Mouse (Mus musculus): ENCODE data around the gene Ttll7.
A peak's percentile ranks its signal among the peaks of the same experiment; 100 is the strongest.

Ttll7 gene

DNA sequence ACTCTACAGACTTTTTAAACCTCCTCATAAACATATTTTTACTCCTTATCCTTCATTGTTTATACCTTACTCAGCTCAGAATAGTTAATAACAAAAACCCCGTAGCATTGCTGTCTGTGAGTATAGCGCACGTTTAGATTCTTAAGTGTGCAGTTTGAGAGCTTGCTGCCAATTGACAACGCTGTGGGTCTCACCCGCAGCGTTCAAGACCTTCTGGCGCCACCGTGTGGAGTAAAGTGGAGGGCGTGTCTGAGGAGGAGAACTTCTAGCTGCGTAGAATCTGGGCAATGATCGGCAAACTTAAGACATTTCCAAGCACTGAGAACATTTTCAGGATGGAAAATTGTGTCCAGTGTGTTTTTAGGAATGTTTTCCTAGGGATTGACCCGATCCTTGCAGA is 62.6 kb downstream of the Ttll7 start:
- DNase-seq, result peak; percentile 38

DNA sequence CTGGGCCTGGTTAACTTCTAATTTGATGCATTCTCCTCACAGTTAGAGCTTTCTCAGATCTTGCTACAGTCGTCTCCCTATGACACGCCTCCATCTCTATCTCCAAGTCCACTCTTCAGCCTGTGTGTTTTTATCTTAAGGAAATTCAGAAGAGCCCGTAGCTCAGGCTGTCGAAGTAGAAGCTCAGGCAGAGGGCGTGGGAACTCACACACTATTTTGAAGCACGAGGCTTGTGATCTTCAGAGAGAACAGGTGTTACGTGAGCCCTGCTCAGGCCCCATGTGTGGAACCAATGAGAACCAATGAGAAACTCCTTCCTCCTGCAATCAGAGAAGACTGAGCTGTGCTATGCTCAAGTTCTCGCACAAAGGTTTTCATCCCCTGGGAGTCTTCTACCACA is 65.7 kb downstream of the Ttll7 start:
- DNase-seq, result no peak

- DNase-seq, result no peak
These were observed 66.2 kb downstream of the Ttll7 start for GRCm38 (mm10) chr3:146918323-146918722.

GRCm38 (mm10) chr3:146927311-146928015 is 75.3 kb downstream of the Ttll7 start:
- no peak for DNase-seq

DNA sequence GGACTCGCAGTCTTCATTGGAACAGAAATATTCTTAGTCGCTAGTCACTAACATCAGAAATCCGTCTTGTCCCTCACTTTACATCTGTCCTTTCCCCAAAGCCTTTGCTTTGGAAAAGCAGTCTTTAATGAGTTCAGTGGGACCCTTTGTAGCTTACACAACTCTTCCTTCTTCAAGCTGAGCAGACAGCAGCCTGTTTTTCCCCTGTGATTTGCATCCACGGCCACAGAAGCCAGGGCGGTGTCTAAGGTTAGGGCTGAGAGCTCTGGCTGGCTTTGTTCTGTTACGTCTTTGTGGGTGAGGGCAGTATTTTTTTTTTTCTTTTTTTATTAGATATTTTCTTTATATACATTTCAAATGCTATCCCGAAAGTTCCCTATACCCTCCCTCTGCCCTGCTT is 76.0 kb downstream of the Ttll7 start:
- DNase-seq, result no peak

DNA sequence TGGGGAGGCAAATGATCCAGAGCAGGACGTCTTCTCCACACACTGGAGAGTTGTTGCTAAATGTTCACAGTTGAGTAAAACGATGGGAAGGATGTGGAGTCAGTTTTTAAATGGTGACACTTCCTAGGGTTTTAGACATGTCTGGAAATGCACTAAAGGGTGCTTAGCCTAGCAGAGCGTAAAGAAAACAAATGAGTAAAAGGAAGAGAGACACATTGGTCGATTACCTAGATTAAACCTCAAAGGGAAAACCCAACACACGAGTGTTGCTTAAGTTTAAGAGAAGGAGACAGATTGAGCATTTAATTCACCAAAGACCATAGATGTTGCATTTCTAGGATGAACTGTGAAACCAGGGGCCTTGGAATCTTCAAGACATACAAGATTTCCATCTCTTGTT is 76.8 kb downstream of the Ttll7 start:
- DNase-seq, result no peak

DNA sequence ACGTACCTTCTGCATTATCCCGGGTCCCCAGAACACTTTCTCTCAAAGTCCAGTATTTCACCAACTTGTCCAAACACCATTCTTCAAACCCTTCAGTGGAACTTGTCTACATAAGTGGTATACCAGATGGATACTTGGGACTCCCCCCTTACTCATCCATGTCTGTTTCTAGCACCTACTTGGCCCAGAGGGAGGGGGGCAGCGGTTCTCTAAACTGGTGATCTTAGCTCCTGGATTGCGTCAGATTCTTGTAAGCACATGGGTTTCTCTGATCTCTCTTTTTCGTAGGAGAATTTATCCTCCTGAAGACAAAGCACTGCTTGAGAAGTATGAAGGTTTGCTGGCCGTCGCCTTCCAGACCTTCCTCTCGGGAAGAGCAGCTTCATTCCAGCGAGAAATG is 79.0 kb downstream of the Ttll7 start:
- no peak for DNase-seq

- DNase-seq, result no peak
These were observed 80.3 kb downstream of the Ttll7 start for GRCm38 (mm10) chr3:146932506-146932905.

GRCm38 (mm10) chr3:146936888-146937287 is 84.7 kb downstream of the Ttll7 start:
- no peak for DNase-seq

DNA sequence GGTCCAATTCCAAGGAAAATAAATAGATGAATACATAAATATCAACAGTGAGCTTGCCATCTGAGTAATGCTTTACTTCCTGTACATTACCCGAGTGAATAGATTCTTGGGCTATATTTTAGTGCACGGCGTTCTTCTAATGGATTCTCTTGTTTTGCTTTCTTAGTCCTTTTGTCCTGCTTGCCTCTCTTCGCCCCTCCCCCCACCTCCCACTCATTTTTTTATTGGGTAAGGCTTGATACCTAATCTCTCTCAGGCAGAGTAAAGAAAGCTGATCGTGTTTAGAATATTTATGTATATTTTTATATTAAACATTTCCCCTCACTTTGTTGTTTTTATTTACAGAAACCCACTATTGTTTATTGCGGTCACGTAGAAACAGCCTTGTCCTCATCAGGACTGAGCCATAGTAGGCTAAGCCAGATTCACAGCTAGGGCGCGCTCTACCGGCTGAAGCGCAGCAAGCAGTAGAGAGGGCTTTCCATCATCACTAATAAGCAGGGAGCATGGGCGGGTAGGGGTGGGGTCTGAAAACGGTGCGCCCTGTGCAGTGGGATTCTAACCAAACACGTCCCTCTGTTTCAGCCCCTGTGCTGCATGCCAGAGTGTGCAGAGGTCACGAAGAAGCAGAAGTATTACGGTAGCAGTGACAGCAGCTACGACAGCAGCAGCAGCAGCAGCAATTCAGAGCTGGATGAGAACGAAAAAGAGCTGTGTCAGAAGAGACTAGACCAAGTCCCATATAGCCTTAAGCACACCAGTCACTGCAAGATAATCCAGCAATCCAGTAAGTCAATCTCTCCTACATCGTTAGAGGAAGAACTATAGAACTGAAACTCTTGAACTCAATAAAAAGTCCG is 87.5 kb downstream of the Ttll7 start:
- DNase-seq, result no peak

GRCm38 (mm10) chr3:146943101-146943500 is 90.9 kb downstream of the Ttll7 start:
- no peak for DNase-seq

DNA sequence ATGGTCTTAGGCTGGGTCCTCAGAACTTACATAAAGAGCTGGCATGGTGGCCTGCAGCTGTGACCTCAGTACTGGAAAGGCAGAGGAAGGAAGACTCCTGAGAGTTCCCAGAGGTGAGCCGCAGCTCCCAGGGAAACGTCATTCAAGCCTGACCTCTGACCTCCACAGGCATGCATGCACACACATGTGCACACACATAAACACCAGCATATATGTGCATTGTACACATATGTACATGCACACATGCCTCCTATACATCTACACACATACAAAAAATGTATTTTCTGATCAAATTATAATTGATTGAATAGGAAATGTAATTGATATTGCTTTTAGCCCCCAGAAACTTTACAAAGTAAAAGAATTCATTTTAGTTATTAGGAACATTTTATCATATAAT is 93.2 kb downstream of the Ttll7 start:
- DNase-seq, result no peak

- peak; percentile 28 for DNase-seq
These were observed 93.7 kb downstream of the Ttll7 start for GRCm38 (mm10) chr3:146945887-146946286.

DNA sequence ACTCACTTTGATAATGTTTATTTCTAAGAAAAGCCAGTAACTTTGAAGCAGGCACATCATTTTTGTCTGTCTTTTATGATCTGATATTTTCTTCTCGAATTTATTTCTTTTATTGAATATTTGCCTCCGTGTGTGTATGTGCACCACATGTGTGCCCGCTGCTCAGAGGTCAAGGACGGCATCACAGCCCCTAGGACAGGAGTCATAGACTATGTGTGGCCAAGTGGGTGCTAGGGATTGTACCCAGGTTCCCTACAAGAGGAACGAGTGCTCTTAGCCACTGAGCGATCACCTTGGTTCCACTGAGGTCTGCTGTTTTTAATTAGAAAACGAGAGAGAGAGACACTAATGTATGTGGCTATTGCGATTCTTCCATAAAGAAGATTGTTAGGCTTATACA is 94.5 kb downstream of the Ttll7 start:
- no peak for DNase-seq

GRCm38 (mm10) chr3:146956792-146957191 is 104.6 kb downstream of the Ttll7 start:
- no peak for DNase-seq

- DNase-seq, result no peak
These were observed 110.7 kb downstream of the Ttll7 start for GRCm38 (mm10) chr3:146962838-146963237.

DNA sequence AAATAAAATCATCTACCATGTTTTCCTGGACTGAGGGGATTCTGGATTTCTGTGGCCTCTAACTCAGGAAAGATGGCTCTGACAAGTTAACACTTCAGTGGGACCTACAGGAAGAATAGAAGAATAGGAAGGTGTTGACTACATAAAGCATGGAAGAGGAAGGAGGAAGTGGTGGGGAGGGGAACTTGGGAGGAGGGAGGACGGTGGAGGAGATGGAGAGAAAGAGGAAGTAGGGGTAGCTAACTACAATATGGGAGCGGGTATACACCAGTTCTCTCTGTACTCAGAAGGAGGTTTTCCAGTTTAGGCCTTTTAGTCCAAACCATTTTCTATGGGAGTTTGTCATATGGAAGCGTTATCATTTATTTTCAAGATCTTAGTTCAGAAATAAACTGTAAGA is 112.2 kb downstream of the Ttll7 start:
- no peak for DNase-seq

DNA sequence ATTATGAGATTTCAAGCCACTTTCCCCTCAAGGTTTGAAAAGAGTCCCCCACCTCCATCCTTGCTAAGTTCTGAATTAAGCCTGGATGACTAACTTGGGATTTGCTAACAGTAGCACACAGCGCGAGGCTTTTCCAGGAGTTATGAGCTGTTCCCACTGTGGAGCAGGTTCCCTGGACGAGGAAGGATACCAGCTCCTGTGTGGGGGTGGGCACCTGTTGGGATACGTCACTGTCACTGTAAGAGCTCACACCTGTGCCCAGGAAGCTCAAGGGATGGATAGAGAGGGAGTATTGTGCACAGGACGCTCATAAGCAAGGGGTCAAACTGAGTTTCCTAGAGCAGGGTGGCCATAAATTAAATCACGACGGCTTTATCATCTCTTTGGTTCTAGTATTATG is 115.1 kb downstream of the Ttll7 start:
- no peak for DNase-seq

DNA sequence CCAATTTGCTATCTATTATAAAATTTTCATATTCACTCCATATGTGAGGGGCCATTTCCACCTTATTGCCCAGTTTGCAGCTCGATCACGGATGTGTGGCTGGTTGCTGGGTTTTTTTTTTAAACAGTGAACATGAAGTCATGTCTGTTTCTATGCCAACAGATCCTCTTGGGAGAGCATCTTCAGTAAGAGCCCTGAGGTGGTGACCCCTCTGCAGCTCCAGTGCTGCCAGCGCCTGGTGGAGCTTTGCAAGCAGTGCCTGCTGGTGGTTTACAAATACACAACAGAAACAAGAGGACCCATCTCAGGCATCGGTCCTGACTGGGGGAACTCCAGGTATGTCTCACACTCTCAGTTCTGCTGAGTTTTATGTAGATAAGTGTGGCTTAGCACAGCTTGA is 115.7 kb downstream of the Ttll7 start:
- no peak for DNase-seq

DNA sequence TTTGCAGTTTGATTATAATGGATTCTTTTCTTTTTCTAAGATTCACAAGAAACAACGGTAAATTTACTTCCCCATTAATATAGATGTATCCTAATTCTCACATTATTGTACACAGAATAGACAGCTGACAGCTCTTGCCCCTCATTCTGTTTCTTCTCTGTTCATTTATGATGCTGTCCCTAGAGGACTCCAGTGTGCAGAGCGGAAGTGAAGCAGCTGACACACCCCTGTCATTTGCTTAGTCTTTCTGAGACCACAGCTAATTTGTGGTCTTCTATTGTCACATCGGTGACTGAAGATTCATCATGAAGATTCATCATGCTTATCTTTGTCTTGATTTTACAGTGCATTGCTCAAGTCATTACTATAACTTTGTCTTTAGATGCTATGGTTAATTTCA is 126.1 kb downstream of the Ttll7 start:
- DNase-seq, result no peak

- DNase-seq, result no peak
These were observed 141.9 kb downstream of the Ttll7 start for GRCm38 (mm10) chr3:146993834-146994669.

- no peak for DNase-seq
These were observed 142.7 kb downstream of the Ttll7 start for GRCm38 (mm10) chr3:146994670-146995415.

- DNase-seq, result no peak
These were observed 147.0 kb downstream of the Ttll7 start for GRCm38 (mm10) chr3:146999148-146999547.
